Mouse (Mus musculus) liver, embryonic 12.5 days (tissue): Measurements from ENCODE around the gene Spata3. TPM values are rescaled to one million over a fixed set of nuclear protein-coding genes. Genes with fewer than 3 reads are reported as not detected.
"Not testable (repeated sequence)": the region's sequence is repeated elsewhere in the genome, so short reads cannot be mapped to it uniquely, and the experiment has no call there.

Experiments used
- ATAC-seq: fragments of 200-750 bp; cut with Nextera tagmentation; 2 replicates; pipeline ENCODE4 v1.8.0; 2017; ENCODE audit warnings: moderate number of reproducible peaks, mild to moderate bottlenecking, moderate library complexity
- H3K27ac ChIP-seq: fragments of 300-500 bp; sonication (generic); 2 replicates; pipeline ENCODE4 v1.5.1; 2016; ENCODE audit warnings: mild to moderate bottlenecking
- H3K27me3 ChIP-seq: fragments of 300-500 bp; sonication (generic); replicated peaks from 2 replicates; pipeline ENCODE4 v1.6.1; 2016; ENCODE audit warnings: mild to moderate bottlenecking, moderate library complexity
- H3K36me3 ChIP-seq: fragments of 300-500 bp; sonication (generic); 2 replicates; pipeline ENCODE4 v1.6.1; 2016; ENCODE audit warnings: mild to moderate bottlenecking, moderate library complexity
- H3K4me1 ChIP-seq: fragments of 300-500 bp; sonication (generic); 2 replicates; pipeline ENCODE4 v1.6.1; 2016
- H3K4me2 ChIP-seq: fragments of 300-500 bp; sonication (generic); 2 replicates; pipeline ENCODE4 v1.6.1; 2016; ENCODE audit warnings: mild to moderate bottlenecking, moderate library complexity
- H3K4me3 ChIP-seq: fragments of 300-500 bp; sonication (generic); 2 replicates; pipeline ENCODE4 v1.5.1; 2016; ENCODE audit warnings: mild to moderate bottlenecking, moderate library complexity
- H3K9ac ChIP-seq: fragments of 300-500 bp; sonication (generic); 2 replicates; pipeline ENCODE4 v1.6.1; 2016; ENCODE audit warnings: mild to moderate bottlenecking, moderate library complexity
- H3K9me3 ChIP-seq: fragments of 300-500 bp; sonication (generic); replicated peaks from 2 replicates; pipeline ENCODE4 v1.6.1; 2016; ENCODE audit warnings: mild to moderate bottlenecking, moderate library complexity
- WGBS: fragments of 180-500 bp; shearing (Covaris S2); methylation state at CpG from one replicate; pipeline ENCODE4 v1.1.7; 2016; ENCODE audit not compliant: insufficient replicate concordance; 5-methylcytosine and 5-hydroxymethylcytosine counted together
- polyA plus RNA-seq: library from polyadenylated mRNA; unstranded; fragments of >200 nt; fragmentation: Nextera tagmentation; extraction: Ambion mirVana; gene quantifications from 2 replicates; pipeline ENCODE4 v1.2.1, GENCODE M21; 2016

Spata3 gene
- polyA plus RNA-seq: 0.19 TPM in 1 of 2 replicates, not detected in the other

- H3K27ac ChIP-seq: no peak within 1 kb of the TSS
- H3K4me2 ChIP-seq: no peak within 1 kb of the TSS
- WGBS: 80% methylated on average over 8 of the region's 8 CpGs
- H3K36me3 ChIP-seq: no peaks in the 10 kb centered on the region
- ATAC-seq: no peak
- peaks cover 7% of the 10 kb centered on the region; the same call in 1 of the 2 replicates for H3K4me1 ChIP-seq
- no peak within 1 kb of the TSS for H3K4me3 ChIP-seq
- H3K9me3 ChIP-seq: no peaks in the 10 kb centered on the region
- H3K27me3 ChIP-seq: peaks cover 51% of the 10 kb centered on the region
- no peak within 1 kb of the TSS for H3K9ac ChIP-seq
Measured at GRCm38 (mm10) chr1:86016516-86016915, at the start of gene Spata3. Gene Spata3 (plus strand): TSS chr1:86016816.

- H3K27ac ChIP-seq: no peak overlapping the region
- ATAC-seq: no peak
- H3K27me3 ChIP-seq: no peaks in the 10 kb centered on the region
- no peak overlapping the region for H3K4me3 ChIP-seq
- H3K4me1 ChIP-seq: no peaks in the 10 kb centered on the region
- H3K36me3 ChIP-seq: no peaks in the 10 kb centered on the region
- H3K9me3 ChIP-seq: no peaks in the 10 kb centered on the region
- H3K4me2 ChIP-seq: no peak overlapping the region
- H3K9ac ChIP-seq: no peak overlapping the region
- 50% methylated on average over 1 of the region's 1 CpGs for whole genome bisulfite sequencing
Measured at GRCm38 (mm10) chr1:85969081-85969480, 47.5 kb upstream of the Spata3 start.

- Histone ChIP-seq H3K4me1 (no peaks in the 10 kb centered on the region), H3K27ac (no peak overlapping the region), H3K9me3 (no peaks in the 10 kb centered on the region), H3K9ac (no peak overlapping the region), H3K4me2 (no peak overlapping the region), H3K27me3 (no peaks in the 10 kb centered on the region), H3K36me3 (no peaks in the 10 kb centered on the region), H3K4me3 (no peak overlapping the region)
- ATAC-seq: no peak
- 75% methylated on average over 1 of the region's 1 CpGs for WGBS
Measured at GRCm38 (mm10) chr1:85969519-85969918, 47.1 kb upstream of the Spata3 start.

GRCm38 (mm10) chr1:85971070-85971469, 45.5 kb upstream of the Spata3 start:
- Histone ChIP-seq H3K27ac (no peak overlapping the region), H3K4me2 (no peak overlapping the region), H3K9ac (no peak overlapping the region), H3K27me3 (no peaks in the 10 kb centered on the region), H3K36me3 (no peaks in the 10 kb centered on the region), H3K4me1 (no peaks in the 10 kb centered on the region), H3K4me3 (no peak overlapping the region), H3K9me3 (no peaks in the 10 kb centered on the region)
- WGBS: 69% methylated on average over 3 of the region's 3 CpGs
- no peak for ATAC-seq

- no peaks in the 10 kb centered on the region for H3K27me3 ChIP-seq
- no peak for ATAC-seq
- H3K27ac ChIP-seq: no peak overlapping the region
- no peaks in the 10 kb centered on the region for H3K4me1 ChIP-seq
- WGBS: 48% methylated on average over 3 of the region's 3 CpGs
- H3K9ac ChIP-seq: no peak overlapping the region
- no peak overlapping the region for H3K4me2 ChIP-seq
- H3K36me3 ChIP-seq: no peaks in the 10 kb centered on the region
- H3K9me3 ChIP-seq: no peaks in the 10 kb centered on the region
- no peak overlapping the region for H3K4me3 ChIP-seq
Measured at GRCm38 (mm10) chr1:85972341-85972740, 44.3 kb upstream of the Spata3 start.

- no peaks in the 10 kb centered on the region for H3K27me3 ChIP-seq
- WGBS: 54% methylated on average over 2 of the region's 2 CpGs
- H3K9me3 ChIP-seq: no peaks in the 10 kb centered on the region
- no peak overlapping the region for H3K4me2 ChIP-seq
- ATAC-seq: no peak
- H3K4me1 ChIP-seq: no peaks in the 10 kb centered on the region
- H3K36me3 ChIP-seq: no peaks in the 10 kb centered on the region
- H3K27ac ChIP-seq: no peak overlapping the region
- H3K9ac ChIP-seq: no peak overlapping the region
- no peak overlapping the region for H3K4me3 ChIP-seq
Measured at GRCm38 (mm10) chr1:85973468-85973877, 43.1 kb upstream of the Spata3 start.

- no peaks in the 10 kb centered on the region for H3K4me1 ChIP-seq
- H3K27me3 ChIP-seq: no peaks in the 10 kb centered on the region
- no peak for ATAC-seq
- H3K4me2 ChIP-seq: no peak overlapping the region
- no peak overlapping the region for H3K4me3 ChIP-seq
- no peak overlapping the region for H3K9ac ChIP-seq
- WGBS: 25% methylated on average over 3 of the region's 3 CpGs
- H3K36me3 ChIP-seq: no peaks in the 10 kb centered on the region
- no peak overlapping the region for H3K27ac ChIP-seq
- no peaks in the 10 kb centered on the region for H3K9me3 ChIP-seq
Measured at GRCm38 (mm10) chr1:85977709-85978108, 38.9 kb upstream of the Spata3 start.

- H3K27ac ChIP-seq: no peak overlapping the region
- H3K9ac ChIP-seq: no peak overlapping the region
- no peaks in the 10 kb centered on the region for H3K4me1 ChIP-seq
- 40% methylated on average over 7 of the region's 7 CpGs for WGBS
- H3K9me3 ChIP-seq: no peaks in the 10 kb centered on the region
- H3K4me3 ChIP-seq: no peak overlapping the region
- H3K27me3 ChIP-seq: no peaks in the 10 kb centered on the region
- no peak for ATAC-seq
- no peaks in the 10 kb centered on the region for H3K36me3 ChIP-seq
- no peak overlapping the region for H3K4me2 ChIP-seq
Measured at GRCm38 (mm10) chr1:85981738-85982357, 34.8 kb upstream of the Spata3 start.

GRCm38 (mm10) chr1:85985784-85986183, 30.8 kb upstream of the Spata3 start:
- WGBS: 52% methylated on average over 3 of the region's 3 CpGs

GRCm38 (mm10) chr1:85988351-85988750, 28.3 kb upstream of the Spata3 start:
- no peak overlapping the region for H3K9ac ChIP-seq
- WGBS: 21% methylated on average over 4 of the region's 4 CpGs
- H3K27ac ChIP-seq: no peak overlapping the region
- no peaks in the 10 kb centered on the region for H3K9me3 ChIP-seq
- H3K36me3 ChIP-seq: no peaks in the 10 kb centered on the region
- no peak overlapping the region for H3K4me2 ChIP-seq
- no peak overlapping the region for H3K4me3 ChIP-seq
- ATAC-seq: no peak
- H3K4me1 ChIP-seq: peaks cover 13% of the 10 kb centered on the region; the same call in 1 of the 2 replicates
- no peaks in the 10 kb centered on the region; the same call in 1 of the 2 replicates for H3K27me3 ChIP-seq

More at GRCm38 (mm10) chr1:85985784-85986183, 30.8 kb upstream of the Spata3 start:
- Histone ChIP-seq H3K4me1 (peaks cover 4% of the 10 kb centered on the region; the same call in 1 of the 2 replicates), H3K4me3 (no peak overlapping the region), H3K27me3 (no peaks in the 10 kb centered on the region), H3K4me2 (no peak overlapping the region), H3K36me3 (no peaks in the 10 kb centered on the region), H3K27ac (no peak overlapping the region), H3K9me3 (no peaks in the 10 kb centered on the region), H3K9ac (no peak overlapping the region)
- ATAC-seq: no peak

GRCm38 (mm10) chr1:85988882-85989281, 27.7 kb upstream of the Spata3 start:
- H3K27me3 ChIP-seq, H3K9me3 ChIP-seq, ATAC-seq, H3K36me3 ChIP-seq, H3K4me3 ChIP-seq, H3K9ac ChIP-seq, H3K27ac ChIP-seq, H3K4me2 ChIP-seq: not testable (repeated sequence)
- H3K4me1 ChIP-seq: peaks cover 13% of the 10 kb centered on the region; the same call in 1 of the 2 replicates
- 59% methylated on average over 4 of the region's 4 CpGs for WGBS

- Histone ChIP-seq H3K4me3 (no peak overlapping the region), H3K27me3 (no peaks in the 10 kb centered on the region; the same call in 1 of the 2 replicates), H3K4me2 (no peak overlapping the region), H3K4me1 (peaks cover 13% of the 10 kb centered on the region; the same call in 1 of the 2 replicates), H3K36me3 (no peaks in the 10 kb centered on the region), H3K9me3 (peaks cover 4% of the 10 kb centered on the region; the same call in 1 of the 2 replicates), H3K27ac (no peak overlapping the region), H3K9ac (no peak overlapping the region)
- WGBS: 42% methylated on average over 9 of the region's 9 CpGs
- no peak for ATAC-seq
Measured at GRCm38 (mm10) chr1:85992175-85992574, 24.4 kb upstream of the Spata3 start.
